Mouse (Mus musculus): ENCODE measurements around the gene Gan. TPM values are rescaled to one million over a fixed set of nuclear protein-coding genes. Genes with fewer than 3 reads are reported as not detected.

The Gan gene
- polyA plus RNA-seq, 1 experiment: not detected

GRCm38 (mm10) chr8:117167243-117167883, 9.4 kb downstream of the Gan start:
- Histone ChIP-seq H3K4me3 (ENCODE audit: insufficient read depth, low read depth, low read length) (no peak overlapping the region), H3K4me1 (ENCODE audit: control insufficient read depth, insufficient read depth, low read length) (peaks cover 7% of the 10 kb centered on the region; the same call in 1 of the 2 replicates), H3K27ac (ENCODE audit: insufficient read depth, low read depth, low read length) (no peak overlapping the region)
- 88% methylated on average over 8 of the region's 8 CpGs for WGBS
- TF ChIP-seq CTCF (IDR thresholded peaks at IDR 0.05; ENCODE audit: insufficient read depth, low read depth, low read length) (no peak), POLR2A (IDR thresholded peaks at IDR 0.05; ENCODE audit: insufficient read depth, low read depth, low read length) (no peak)

GRCm38 (mm10) chr8:117168378-117168777, 10.4 kb downstream of the Gan start:
- TF ChIP-seq POLR2A (IDR thresholded peaks at IDR 0.05; ENCODE audit: insufficient read depth, low read depth, low read length) (no peak), CTCF (IDR thresholded peaks at IDR 0.05; ENCODE audit: insufficient read depth, low read depth, low read length) (no peak)
- 93% methylated on average over 9 of the region's 9 CpGs for WGBS
- Histone ChIP-seq H3K4me3 (ENCODE audit: insufficient read depth, low read depth, low read length) (no peak overlapping the region), H3K27ac (ENCODE audit: insufficient read depth, low read depth, low read length) (no peak overlapping the region), H3K4me1 (ENCODE audit: control insufficient read depth, insufficient read depth, low read length) (peaks cover 10% of the 10 kb centered on the region; the same call in 1 of the 2 replicates)

GRCm38 (mm10) chr8:117171826-117172225, 13.9 kb downstream of the Gan start:
- 92% methylated on average over 3 of the region's 3 CpGs for WGBS
- Histone ChIP-seq H3K27ac (ENCODE audit: insufficient read depth, low read depth, low read length) (no peak overlapping the region), H3K4me3 (ENCODE audit: insufficient read depth, low read depth, low read length) (no peak overlapping the region), H3K4me1 (ENCODE audit: control insufficient read depth, insufficient read depth, low read length) (peaks cover 7% of the 10 kb centered on the region; the same call in 1 of the 2 replicates)
- no peak for TF ChIP-seq POLR2A (IDR thresholded peaks at IDR 0.05; ENCODE audit: insufficient read depth, low read depth, low read length)
- TF ChIP-seq CTCF (IDR thresholded peaks at IDR 0.05; ENCODE audit: insufficient read depth, low read depth, low read length): no peak

- 28% methylated on average over 7 of the region's 7 CpGs for WGBS
- Histone ChIP-seq H3K4me1 (ENCODE audit: control insufficient read depth, insufficient read depth, low read length) (peaks cover 5% of the 10 kb centered on the region; the same call in 1 of the 2 replicates), H3K27ac (ENCODE audit: insufficient read depth, low read depth, low read length) (no peak overlapping the region), H3K4me3 (ENCODE audit: insufficient read depth, low read depth, low read length) (no peak overlapping the region)
- TF ChIP-seq CTCF (IDR thresholded peaks at IDR 0.05; ENCODE audit: insufficient read depth, low read depth, low read length): no peak
- no peak for TF ChIP-seq POLR2A (IDR thresholded peaks at IDR 0.05; ENCODE audit: insufficient read depth, low read depth, low read length)
Observed at GRCm38 (mm10) chr8:117172904-117173303, 15.0 kb downstream of the Gan start.

- WGBS: 99% methylated on average over 3 of the region's 3 CpGs
- Histone ChIP-seq H3K27ac (ENCODE audit: insufficient read depth, low read depth, low read length) (no peak overlapping the region), H3K4me3 (ENCODE audit: insufficient read depth, low read depth, low read length) (no peak overlapping the region), H3K4me1 (ENCODE audit: control insufficient read depth, insufficient read depth, low read length) (peaks cover 7% of the 10 kb centered on the region)
- TF ChIP-seq POLR2A (IDR thresholded peaks at IDR 0.05; ENCODE audit: insufficient read depth, low read depth, low read length): no peak
- no peak for TF ChIP-seq CTCF (IDR thresholded peaks at IDR 0.05; ENCODE audit: insufficient read depth, low read depth, low read length)
Observed at GRCm38 (mm10) chr8:117173690-117174089, 15.8 kb downstream of the Gan start.

- Histone ChIP-seq H3K4me1 (ENCODE audit: control insufficient read depth, insufficient read depth, low read length) (peaks cover 13% of the 10 kb centered on the region), H3K27ac (ENCODE audit: insufficient read depth, low read depth, low read length) (no peak overlapping the region), H3K4me3 (ENCODE audit: insufficient read depth, low read depth, low read length) (no peak overlapping the region)
- TF ChIP-seq CTCF (IDR thresholded peaks at IDR 0.05; ENCODE audit: insufficient read depth, low read depth, low read length) (no peak), POLR2A (IDR thresholded peaks at IDR 0.05; ENCODE audit: insufficient read depth, low read depth, low read length) (no peak)
- WGBS: 81% methylated on average over 5 of the region's 5 CpGs
Observed at GRCm38 (mm10) chr8:117174536-117174935, 16.6 kb downstream of the Gan start.

GRCm38 (mm10) chr8:117176308-117176707, 18.4 kb downstream of the Gan start:
- H3K4me3 ChIP-seq (ENCODE audit: insufficient read depth, low read depth, low read length): no peak overlapping the region
- 91% methylated on average over 5 of the region's 5 CpGs for WGBS
- H3K4me1 ChIP-seq (ENCODE audit: control insufficient read depth, insufficient read depth, low read length): peaks cover 13% of the 10 kb centered on the region
- H3K27ac ChIP-seq (ENCODE audit: insufficient read depth, low read depth, low read length): no peak overlapping the region
- no peak for TF ChIP-seq CTCF (IDR thresholded peaks at IDR 0.05; ENCODE audit: insufficient read depth, low read depth, low read length)
- no peak for TF ChIP-seq POLR2A (IDR thresholded peaks at IDR 0.05; ENCODE audit: insufficient read depth, low read depth, low read length)

GRCm38 (mm10) chr8:117177236-117177635, 19.3 kb downstream of the Gan start:
- 66% methylated on average over 7 of the region's 7 CpGs for WGBS
- H3K4me3 ChIP-seq (ENCODE audit: insufficient read depth, low read depth, low read length): no peak overlapping the region
- peaks cover 13% of the 10 kb centered on the region for H3K4me1 ChIP-seq (ENCODE audit: control insufficient read depth, insufficient read depth, low read length)
- no peak for TF ChIP-seq POLR2A (IDR thresholded peaks at IDR 0.05; ENCODE audit: insufficient read depth, low read depth, low read length)
- TF ChIP-seq CTCF (IDR thresholded peaks at IDR 0.05; ENCODE audit: insufficient read depth, low read depth, low read length): no peak
- no peak overlapping the region for H3K27ac ChIP-seq (ENCODE audit: insufficient read depth, low read depth, low read length)

GRCm38 (mm10) chr8:117178039-117178438, 20.1 kb downstream of the Gan start:
- H3K4me1 ChIP-seq (ENCODE audit: control insufficient read depth, insufficient read depth, low read length): peaks cover 11% of the 10 kb centered on the region
- H3K4me3 ChIP-seq (ENCODE audit: insufficient read depth, low read depth, low read length): no peak overlapping the region
- 93% methylated on average over 2 of the region's 2 CpGs for WGBS
- H3K27ac ChIP-seq (ENCODE audit: insufficient read depth, low read depth, low read length): no peak overlapping the region
- TF ChIP-seq POLR2A (IDR thresholded peaks at IDR 0.05; ENCODE audit: insufficient read depth, low read depth, low read length) (no peak), CTCF (IDR thresholded peaks at IDR 0.05; ENCODE audit: insufficient read depth, low read depth, low read length) (no peak)

Measured in olfactory bulb, adult 2 months (tissue).